Mouse (Mus musculus) embryonic fibroblast, embryonic 13.5 days (primary cell): ENCODE data around the gene Rab11fip5. TPM values are rescaled to one million over a fixed set of nuclear protein-coding genes. Genes with fewer than 3 reads are reported as not detected.
A peak's percentile ranks its signal among the peaks of the same experiment; 100 is the strongest.

Source experiments
- H3K27ac ChIP-seq: 2 replicates; pipeline ENCODE4 v1.5.1; 2012; ENCODE audit warnings: low read length, control low read depth, inconsistent platforms; ENCODE audit not compliant: insufficient read depth
- H3K4me1 ChIP-seq: 2 replicates; pipeline ENCODE4 v1.6.1; 2011; ENCODE audit warnings: low read length; ENCODE audit not compliant: control insufficient read depth, insufficient read depth
- H3K4me3 ChIP-seq: 2 replicates; pipeline ENCODE4 v1.5.1; 2011; ENCODE audit warnings: mild to moderate bottlenecking, control low read depth, low read length; ENCODE audit not compliant: insufficient read depth
- CTCF ChIP-seq: IDR thresholded peaks from 2 replicates; pipeline ENCODE4 v1.5.1; 2011; ENCODE audit warnings: mild to moderate bottlenecking, control low read depth, low read length, moderate library complexity, borderline replicate concordance; ENCODE audit not compliant: insufficient read depth
- POLR2A ChIP-seq: IDR thresholded peaks from 2 replicates; pipeline ENCODE4 v1.6.1; 2011; ENCODE audit warnings: low read depth, mild to moderate bottlenecking, control low read depth, low read length, moderate library complexity
- polyA plus RNA-seq: library from polyadenylated mRNA; stranded (reverse); fragments of >200 nt; gene quantifications from 2 replicates; pipeline ENCODE4 v1.2.4, GENCODE M21; 2011; ENCODE audit warnings: low read depth; ENCODE audit not compliant: missing spikeins, insufficient read length

Gene Rab11fip5
- 27.2 and 28.2 TPM in 2 replicates for polyA plus RNA-seq

- peak within 1 kb of the TSS; percentile 11; the same call in 1 of the 2 replicates for H3K27ac ChIP-seq
- peak within 1 kb of the TSS; percentile 90 for H3K4me3 ChIP-seq
- TF ChIP-seq CTCF (no peak), POLR2A (peak; percentile 86)
- peaks cover 3% of the 10 kb centered on the region; the same call in 1 of the 2 replicates for H3K4me1 ChIP-seq
Observed at GRCm38 (mm10) chr6:85373951-85374733, at the start of gene Rab11fip5. TSS of gene Rab11fip5 (minus strand) at chr6:85374634.

GRCm38 (mm10) chr6:85423836-85424379 lies 49.5 kb upstream of the Rab11fip5 start, which contains the start of gene Noto:
TSS of gene Noto (plus strand) at chr6:85423886.
- Histone ChIP-seq H3K4me1 (no peaks in the 10 kb centered on the region), H3K27ac (no peak within 1 kb of the TSS), H3K4me3 (no peak within 1 kb of the TSS)
- TF ChIP-seq POLR2A, result no peak
- TF ChIP-seq CTCF, result no peak

GRCm38 (mm10) chr6:85419150-85419549 lies 44.7 kb upstream of the Rab11fip5 start:
- no peak overlapping the region for H3K4me3 ChIP-seq
- TF ChIP-seq CTCF (no peak), POLR2A (no peak)

GRCm38 (mm10) chr6:85415829-85416228 lies 41.4 kb upstream of the Rab11fip5 start:
- no peak overlapping the region for H3K4me3 ChIP-seq
- no peaks in the 10 kb centered on the region for H3K4me1 ChIP-seq
- TF ChIP-seq POLR2A (no peak), CTCF (no peak)
- no peak overlapping the region for H3K27ac ChIP-seq

More at GRCm38 (mm10) chr6:85419150-85419549, 44.7 kb upstream of the Rab11fip5 start:
- H3K27ac ChIP-seq, result no peak overlapping the region
- H3K4me1 ChIP-seq, result no peaks in the 10 kb centered on the region

- H3K4me1 ChIP-seq, result no peaks in the 10 kb centered on the region
- TF ChIP-seq CTCF (peak; percentile 47; the same call in 1 of the 2 replicates), POLR2A (no peak)
- no peak overlapping the region for H3K27ac ChIP-seq
- H3K4me3 ChIP-seq, result no peak overlapping the region
Observed at GRCm38 (mm10) chr6:85410771-85411273, 36.4 kb upstream of the Rab11fip5 start.

- Histone ChIP-seq H3K4me3 (no peak overlapping the region), H3K4me1 (no peaks in the 10 kb centered on the region), H3K27ac (no peak overlapping the region)
- no peak for TF ChIP-seq CTCF
Observed at GRCm38 (mm10) chr6:85409003-85409402, 34.6 kb upstream of the Rab11fip5 start.

GRCm38 (mm10) chr6:85403039-85403438 lies 28.6 kb upstream of the Rab11fip5 start:
- Histone ChIP-seq H3K4me3 (no peak overlapping the region), H3K4me1 (no peaks in the 10 kb centered on the region), H3K27ac (no peak overlapping the region)
- TF ChIP-seq POLR2A, result no peak
- TF ChIP-seq CTCF, result no peak

GRCm38 (mm10) chr6:85402613-85403012 lies 28.2 kb upstream of the Rab11fip5 start:
- H3K4me1 ChIP-seq, result no peaks in the 10 kb centered on the region
- H3K27ac ChIP-seq, result no peak overlapping the region
- TF ChIP-seq POLR2A (no peak), CTCF (no peak)
- H3K4me3 ChIP-seq, result no peak overlapping the region

- Histone ChIP-seq H3K27ac (no peak overlapping the region), H3K4me3 (no peak overlapping the region), H3K4me1 (no peaks in the 10 kb centered on the region)
- no peak for TF ChIP-seq CTCF
Observed at GRCm38 (mm10) chr6:85399715-85400114, 25.3 kb upstream of the Rab11fip5 start.

- Histone ChIP-seq H3K4me1 (no peaks in the 10 kb centered on the region), H3K4me3 (no peak overlapping the region), H3K27ac (no peak overlapping the region)
- TF ChIP-seq CTCF (peak; percentile 60; the same call in 1 of the 2 replicates), POLR2A (no peak)
Observed at GRCm38 (mm10) chr6:85397165-85397564, 22.7 kb upstream of the Rab11fip5 start.
